Mouse (Mus musculus) liver, adult 2 months (tissue): ENCODE data around the gene 1700020L24Rik. TPM values are rescaled to one million over a fixed set of nuclear protein-coding genes. Genes with fewer than 3 reads are reported as not detected.

Experiments
- DNase-seq: peaks from one replicate; pipeline ENCODE4 v3.0.0-alpha.2; 2011; ENCODE audit warnings: low read depth, low spot score; ENCODE audit errors: extremely low read depth
- H3K27ac ChIP-seq: fragments of 200-500 bp; replicated peaks from 2 replicates; pipeline ENCODE4 v1.5.1; 2012; ENCODE audit warnings: low read depth, mild to moderate bottlenecking, control low read depth, inconsistent platforms, low read length; ENCODE audit not compliant: insufficient read depth
- H3K27me3 ChIP-seq: fragments of 200-500 bp; 2 replicates; pipeline ENCODE4 v1.6.1; 2012; ENCODE audit warnings: mild to moderate bottlenecking, moderate library complexity, low read length, inconsistent platforms; ENCODE audit not compliant: control insufficient read depth, insufficient read depth
- H3K36me3 ChIP-seq: fragments of 200-500 bp; 2 replicates; pipeline ENCODE4 v1.6.1; 2012; ENCODE audit warnings: low read length, inconsistent platforms; ENCODE audit not compliant: control insufficient read depth, insufficient read depth
- H3K4me1 ChIP-seq: fragments of 200-500 bp; 2 replicates; pipeline ENCODE4 v1.6.1; 2011; ENCODE audit warnings: low read length; ENCODE audit not compliant: control insufficient read depth, insufficient read depth
- H3K4me3 ChIP-seq: fragments of 200-500 bp; 2 replicates; pipeline ENCODE4 v1.5.1; 2011; ENCODE audit warnings: low read depth, mild to moderate bottlenecking, control low read depth, low read length, moderate library complexity; ENCODE audit not compliant: insufficient read depth
- H3K79me2 ChIP-seq: fragments of 200-500 bp; 2 replicates; pipeline ENCODE4 v1.6.1; 2012; ENCODE audit warnings: inconsistent platforms, mild to moderate bottlenecking, low read length, moderate library complexity; ENCODE audit not compliant: control insufficient read depth, insufficient read depth
- H3K9ac ChIP-seq: fragments of 200-500 bp; 2 replicates; pipeline ENCODE4 v1.6.1; 2012; ENCODE audit warnings: low read depth, mild to moderate bottlenecking, control low read depth, inconsistent platforms, low read length
- CTCF ChIP-seq: fragments of 200-500 bp; IDR thresholded peaks from 2 replicates; pipeline ENCODE4 v1.5.1; 2011; ENCODE audit warnings: low read depth, low read length, control low read depth
- POLR2A ChIP-seq: fragments of 200-500 bp; IDR thresholded peaks from 2 replicates; pipeline ENCODE4 v1.6.1; 2011; ENCODE audit warnings: low read length, control low read depth; ENCODE audit not compliant: insufficient read depth; ENCODE audit errors: extremely low read depth
- WGBS: fragments of 180-500 bp; shearing (Covaris S2); methylation state at CpG from one replicate; pipeline ENCODE4 v1.1.7; 2018; 5-methylcytosine and 5-hydroxymethylcytosine counted together
- polyA plus RNA-seq: library from polyadenylated mRNA; depleted of rRNA; stranded (reverse); fragments of >200 nt; gene quantifications from 2 replicates; pipeline ENCODE4 v1.2.3, GENCODE M21; 2012
- total RNA-seq: library from RNA; depleted of rRNA; stranded (reverse); fragments of >200 nt; gene quantifications from 2 replicates; pipeline ENCODE4 v1.2.3, GENCODE M21; 2014

Gene 1700020L24Rik
- total and polyA plus RNA-seq, 2 experiments: not detected

- no peak overlapping the region for H3K27ac ChIP-seq
- no peaks in the 10 kb centered on the region for H3K27me3 ChIP-seq
- H3K79me2 ChIP-seq: no peaks in the 10 kb centered on the region
- H3K9ac ChIP-seq: no peak overlapping the region
- H3K36me3 ChIP-seq: no peaks in the 10 kb centered on the region
- H3K4me1 ChIP-seq: peaks cover 3% of the 10 kb centered on the region; the same call in 1 of the 2 replicates
- DNase-seq: no peak
- no peak overlapping the region for H3K4me3 ChIP-seq
- TF ChIP-seq POLR2A (no peak), CTCF (no peak)
These were observed 11.4 kb downstream of the 1700020L24Rik start for GRCm38 (mm10) chr11:83448927-83449236.

GRCm38 (mm10) chr11:83449298-83449697 is 11.8 kb downstream of the 1700020L24Rik start:
- WGBS: 65% methylated on average over 4 of the region's 4 CpGs
- TF ChIP-seq CTCF: no peak
- no peak for TF ChIP-seq POLR2A
- no peak for DNase-seq
- no peak overlapping the region for H3K4me3 ChIP-seq
- H3K4me1 ChIP-seq: peaks cover 3% of the 10 kb centered on the region; the same call in 1 of the 2 replicates
- no peak overlapping the region for H3K9ac ChIP-seq
- no peaks in the 10 kb centered on the region for H3K79me2 ChIP-seq
- no peaks in the 10 kb centered on the region for H3K36me3 ChIP-seq
- no peak overlapping the region for H3K27ac ChIP-seq
- H3K27me3 ChIP-seq: no peaks in the 10 kb centered on the region

GRCm38 (mm10) chr11:83450550-83450949 is 13.1 kb downstream of the 1700020L24Rik start:
- WGBS: 15% methylated on average over 1 of the region's 1 CpGs
- H3K27ac ChIP-seq: no peak overlapping the region
- no peaks in the 10 kb centered on the region for H3K27me3 ChIP-seq
- peak; percentile 47 for DNase-seq
- H3K4me3 ChIP-seq: no peak overlapping the region
- TF ChIP-seq POLR2A (no peak), CTCF (no peak)
- no peak overlapping the region for H3K9ac ChIP-seq
- H3K79me2 ChIP-seq: no peaks in the 10 kb centered on the region
- H3K4me1 ChIP-seq: peaks cover 3% of the 10 kb centered on the region; the same call in 1 of the 2 replicates
- no peaks in the 10 kb centered on the region for H3K36me3 ChIP-seq

GRCm38 (mm10) chr11:83451281-83451680 is 13.8 kb downstream of the 1700020L24Rik start:
- Histone ChIP-seq H3K4me3 (no peak overlapping the region), H3K4me1 (peaks cover 3% of the 10 kb centered on the region; the same call in 1 of the 2 replicates), H3K27ac (no peak overlapping the region), H3K27me3 (no peaks in the 10 kb centered on the region), H3K79me2 (no peaks in the 10 kb centered on the region), H3K36me3 (no peaks in the 10 kb centered on the region), H3K9ac (no peak overlapping the region)
- 87% methylated on average over 10 of the region's 10 CpGs for WGBS
- TF ChIP-seq POLR2A: no peak
- no peak for TF ChIP-seq CTCF
- DNase-seq: no peak

- Histone ChIP-seq H3K4me1 (no peaks in the 10 kb centered on the region), H3K9ac (no peak overlapping the region), H3K4me3 (no peak overlapping the region), H3K36me3 (no peaks in the 10 kb centered on the region), H3K27me3 (no peaks in the 10 kb centered on the region), H3K27ac (no peak overlapping the region), H3K79me2 (no peaks in the 10 kb centered on the region)
- no peak for TF ChIP-seq CTCF
- TF ChIP-seq POLR2A: no peak
- 28% methylated on average over 4 of the region's 4 CpGs for WGBS
- no peak for DNase-seq
These were observed 17.1 kb downstream of the 1700020L24Rik start for GRCm38 (mm10) chr11:83454548-83454947.

- H3K27ac ChIP-seq: no peak overlapping the region
- H3K36me3 ChIP-seq: no peaks in the 10 kb centered on the region
- H3K4me1 ChIP-seq: no peaks in the 10 kb centered on the region
- H3K4me3 ChIP-seq: no peak overlapping the region
- no peaks in the 10 kb centered on the region for H3K79me2 ChIP-seq
- H3K27me3 ChIP-seq: no peaks in the 10 kb centered on the region
- DNase-seq: no peak
- no peak overlapping the region for H3K9ac ChIP-seq
- 89% methylated on average over 3 of the region's 3 CpGs for WGBS
- no peak for TF ChIP-seq POLR2A
These were observed 18.1 kb downstream of the 1700020L24Rik start for GRCm38 (mm10) chr11:83455608-83456007.
